Mouse (Mus musculus) lung, postnatal 0 days (tissue): ENCODE measurements at regions not wholly inside any gene's neighbourhood (a gene's known extent, or its start where the extent isn't known, plus 50 kb on each side); places are given as distances from the start of the nearest gene placed in this dataset.

ENCODE experiments used
- CTCF ChIP-seq: IDR thresholded peaks from 2 replicates; pipeline ENCODE4 v1.5.1; 2016; ENCODE audit warnings: antibody characterized with exemption, mild to moderate bottlenecking
- EP300 ChIP-seq: IDR thresholded peaks from 2 replicates; pipeline ENCODE4 v1.6.1; 2016; ENCODE audit warnings: antibody characterized with exemption, mild to moderate bottlenecking, control low read depth

DNA sequence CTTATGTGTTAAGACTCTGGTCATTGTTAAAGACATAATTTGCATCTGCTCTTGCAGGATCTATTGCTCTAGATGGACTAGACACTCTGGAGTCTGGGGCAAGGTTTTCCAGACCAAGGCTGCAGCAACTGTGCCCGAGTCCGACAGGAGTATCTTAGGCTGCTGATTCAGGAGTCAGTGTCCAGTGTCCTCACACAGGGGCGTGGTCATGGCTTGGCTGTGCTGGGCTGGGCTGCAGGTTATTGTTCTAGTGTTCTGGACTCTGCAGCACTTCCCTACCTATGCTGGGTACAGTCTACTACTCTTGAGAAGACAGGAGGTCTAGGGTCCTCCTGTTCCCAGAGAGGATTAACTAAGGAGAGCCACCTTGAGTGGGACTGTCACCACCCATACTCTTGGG lies 161.5 kb upstream of the Prox1 start:
- TF ChIP-seq CTCF: no peak
- TF ChIP-seq EP300: no peak
